Mouse (Mus musculus): ENCODE measurements at regions not wholly inside any gene's neighbourhood (a gene's known extent, or its start where the extent isn't known, plus 50 kb on each side); places are given as distances from the start of the nearest gene placed in this dataset.
"Not testable (repeated sequence)": the region's sequence is repeated elsewhere in the genome, so short reads cannot be mapped to it uniquely, and the experiment has no call there.

DNA sequence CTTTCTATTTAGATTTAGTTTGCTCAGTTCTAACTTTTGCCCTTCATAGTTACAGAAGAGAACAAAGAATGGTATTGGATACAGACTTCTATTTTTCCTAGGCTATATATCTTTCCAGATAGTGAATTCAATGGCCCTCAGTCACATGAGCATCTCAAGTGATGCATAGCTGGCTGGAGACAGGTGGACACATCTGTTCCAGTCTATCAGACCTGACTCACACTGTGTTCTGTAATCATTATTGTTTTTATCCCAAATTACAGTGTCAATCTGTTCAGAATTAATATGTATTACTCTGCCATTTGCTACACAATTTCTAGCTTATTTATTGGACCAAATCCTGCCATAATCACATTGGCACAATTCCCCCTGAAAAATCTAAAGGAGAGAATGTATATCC lies 298.0 kb upstream of the Foxg1 start:
- DNase-seq (ENCODE audit: extremely low spot score in 1 of 2, low spot score in 1 of 2) = no peak

DNA sequence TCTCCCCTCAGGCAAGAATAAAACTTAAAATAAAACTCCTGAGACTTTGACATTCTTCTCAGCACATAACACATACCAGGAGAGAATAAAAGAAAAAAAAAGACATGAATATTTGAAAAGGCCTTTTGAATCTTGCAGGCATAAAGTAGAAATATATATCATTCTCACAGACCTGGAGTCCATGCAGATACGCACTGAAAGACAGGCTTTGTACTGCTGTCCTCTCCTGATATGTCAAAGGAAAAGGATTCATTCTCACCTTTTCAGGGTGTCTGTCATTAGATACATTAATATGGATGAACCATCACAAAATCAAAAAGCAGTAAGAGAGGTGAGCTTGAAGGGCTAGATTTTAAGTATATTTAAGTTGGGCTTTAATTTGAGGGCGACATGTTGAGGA lies 296.4 kb upstream of the Foxg1 start:
- no peak for DNase-seq (ENCODE audit: extremely low spot score in 1 of 2, low spot score in 1 of 2)

DNA sequence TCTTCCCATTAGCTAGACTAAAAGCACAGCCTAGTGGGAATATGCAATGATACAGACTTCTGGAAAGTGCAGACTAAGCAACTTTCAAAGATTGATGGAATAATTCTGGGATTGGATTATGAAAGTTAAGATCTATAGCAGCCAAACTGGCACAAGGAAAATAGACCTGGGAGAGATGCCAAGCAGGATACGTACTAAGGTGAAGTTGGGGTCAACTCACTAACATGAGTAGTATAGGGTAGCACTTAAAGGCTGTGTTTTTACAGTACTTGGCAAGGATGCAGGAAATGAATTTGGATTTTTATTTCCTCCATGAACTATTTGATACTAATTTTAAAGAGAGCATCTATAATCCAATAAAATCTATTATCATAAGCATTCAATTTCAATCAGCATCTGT lies 292.3 kb upstream of the Foxg1 start:
- no peak for DNase-seq (ENCODE audit: extremely low spot score in 1 of 2, low spot score in 1 of 2)

DNA sequence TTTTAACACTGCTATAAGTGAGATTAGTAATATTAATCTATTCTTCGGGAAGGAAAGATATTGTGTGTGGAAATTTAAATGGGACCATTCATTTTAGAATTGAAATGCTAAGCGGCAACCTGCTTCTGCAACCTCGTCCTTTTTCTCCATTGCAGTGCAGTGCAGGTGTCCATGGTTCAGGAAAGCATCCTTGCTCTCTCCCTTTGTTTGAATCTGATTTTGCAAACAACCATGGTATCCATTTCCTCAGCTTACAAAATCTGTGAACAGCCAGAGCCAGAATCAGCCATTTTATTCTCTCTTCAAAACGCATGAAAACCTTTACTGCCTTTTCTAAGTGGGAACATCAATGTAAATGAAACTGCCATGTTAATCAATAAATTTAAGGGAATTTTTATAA lies 276.5 kb upstream of the Foxg1 start:
- no peak for DNase-seq (ENCODE audit: extremely low spot score in 1 of 2, low spot score in 1 of 2)

DNA sequence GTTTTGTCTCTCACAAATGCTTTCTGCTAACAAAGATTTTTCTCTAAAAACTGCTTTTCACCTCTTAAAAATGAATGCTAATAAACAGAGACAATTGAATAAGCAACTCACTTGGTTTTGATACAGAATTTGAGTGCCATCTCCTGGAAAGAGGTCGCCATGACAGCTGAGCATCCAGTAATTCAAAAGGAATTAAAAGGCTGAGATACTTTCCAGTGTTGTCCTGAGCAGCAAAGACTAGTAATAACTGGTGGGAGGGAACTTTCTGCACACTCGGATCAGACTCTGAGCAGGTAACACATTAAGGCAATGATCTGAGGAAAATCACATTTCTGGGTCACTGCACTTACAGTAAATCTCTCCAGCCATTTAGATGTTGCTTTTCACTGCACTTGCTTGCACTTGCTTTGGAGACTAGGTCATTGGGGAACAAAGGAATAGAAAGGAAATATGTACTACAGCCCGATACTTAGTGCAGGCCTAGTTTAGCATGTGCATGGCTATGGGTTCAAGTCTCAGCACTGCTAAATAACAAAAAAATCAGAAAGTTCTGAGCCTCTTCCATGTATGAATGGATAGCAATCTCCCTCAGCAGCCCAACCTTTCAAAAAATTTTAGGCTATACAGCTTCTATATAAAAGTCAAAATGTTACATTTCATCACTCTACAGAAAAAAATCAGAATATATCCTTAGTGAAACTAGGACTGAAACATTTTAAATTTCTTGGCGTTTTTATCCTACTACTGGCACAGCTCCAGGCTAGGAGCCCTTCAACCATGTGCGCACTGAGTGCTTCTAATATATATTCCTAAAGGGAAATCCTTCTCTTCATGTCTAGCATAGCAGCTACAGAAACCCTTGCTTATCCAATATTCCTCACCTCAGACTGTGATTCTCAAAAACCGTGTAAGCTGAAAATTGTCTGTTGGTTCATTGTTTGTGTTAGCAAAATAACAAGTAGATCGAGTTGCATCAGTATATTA lies 275.8 kb upstream of the Foxg1 start:
- peak; percentile 20 to 64 for DNase-seq (ENCODE audit: extremely low spot score in 1 of 2, low spot score in 1 of 2)

DNA sequence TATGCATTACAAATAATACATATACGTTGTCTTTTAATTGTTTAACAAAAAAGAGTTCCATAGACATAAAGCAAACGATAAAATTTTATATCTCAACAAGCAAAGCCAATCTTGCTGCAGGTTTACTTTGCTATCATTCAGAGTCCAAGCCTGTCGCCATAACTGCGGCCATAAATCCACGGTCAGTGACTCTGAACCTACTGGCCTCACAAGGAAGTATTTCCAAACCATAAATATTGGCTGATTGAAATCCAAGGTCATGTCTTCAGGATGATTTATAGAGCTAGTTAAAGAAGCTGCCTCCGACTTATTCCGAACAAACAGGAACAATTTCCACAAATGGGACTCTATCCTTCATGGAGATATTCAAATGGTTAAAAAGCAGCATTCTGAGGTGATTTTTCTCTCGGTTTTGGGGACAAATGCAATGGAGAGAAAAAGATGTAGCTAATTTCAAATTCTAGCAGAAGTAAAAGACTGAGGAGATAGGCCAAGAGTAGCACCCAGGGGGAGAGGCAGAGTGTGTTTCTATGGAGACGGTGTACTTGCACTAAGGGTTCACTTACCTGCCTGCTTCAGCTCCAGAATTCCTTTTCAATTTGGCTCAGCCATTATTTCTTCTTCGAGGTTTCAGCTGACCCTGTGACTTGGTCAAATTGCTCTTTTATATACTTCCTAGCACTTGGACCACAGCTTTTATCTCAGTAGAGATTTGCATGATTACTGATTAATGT lies 274.9 kb upstream of the Foxg1 start:
- no peak for DNase-seq (ENCODE audit: extremely low spot score in 1 of 2, low spot score in 1 of 2)

DNA sequence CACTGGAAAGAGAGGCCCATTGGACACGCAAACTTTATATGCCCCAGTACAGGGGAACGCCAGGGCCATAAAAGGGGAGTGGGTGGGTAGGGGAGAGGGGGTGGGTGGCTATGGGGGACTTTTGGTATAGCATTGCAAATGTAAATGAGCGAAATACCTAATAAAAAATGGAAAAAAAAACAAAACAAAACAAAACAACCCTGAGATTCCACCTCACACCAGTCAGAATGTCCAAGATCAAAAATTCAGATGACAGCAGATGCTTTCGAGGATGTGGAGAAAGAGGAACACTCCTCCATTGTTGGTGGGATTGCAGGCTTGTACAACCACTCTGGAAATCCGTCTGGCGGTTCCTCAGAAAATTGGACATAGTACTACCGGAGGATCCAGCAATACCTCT lies 251.4 kb upstream of the Foxg1 start:
- DNase-seq (ENCODE audit: extremely low spot score in 1 of 2, low spot score in 1 of 2) = not testable (repeated sequence)

DNA sequence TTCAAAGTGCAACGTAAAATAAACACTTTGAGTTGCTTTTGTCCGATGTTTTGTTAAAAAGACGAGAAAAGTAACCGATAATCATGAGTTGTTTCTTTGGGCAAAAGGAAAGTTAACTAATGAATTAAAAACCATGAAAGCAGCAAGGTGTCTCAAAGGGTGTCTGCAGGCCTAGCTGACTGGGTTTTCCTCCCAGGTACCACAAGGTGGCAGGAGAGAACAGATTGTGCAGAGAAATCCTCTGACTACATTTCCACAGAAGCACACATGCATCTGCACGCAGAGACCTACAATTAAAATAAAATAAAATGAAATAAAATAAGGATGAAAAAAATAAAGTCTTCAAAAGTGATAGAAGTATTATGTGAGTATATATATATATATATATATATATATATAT lies 212.4 kb upstream of the Foxg1 start:
- peak in 1 of 2 experiments; percentile 22 for DNase-seq (ENCODE audit: extremely low spot score in 1 of 2, low spot score in 1 of 2)

DNA sequence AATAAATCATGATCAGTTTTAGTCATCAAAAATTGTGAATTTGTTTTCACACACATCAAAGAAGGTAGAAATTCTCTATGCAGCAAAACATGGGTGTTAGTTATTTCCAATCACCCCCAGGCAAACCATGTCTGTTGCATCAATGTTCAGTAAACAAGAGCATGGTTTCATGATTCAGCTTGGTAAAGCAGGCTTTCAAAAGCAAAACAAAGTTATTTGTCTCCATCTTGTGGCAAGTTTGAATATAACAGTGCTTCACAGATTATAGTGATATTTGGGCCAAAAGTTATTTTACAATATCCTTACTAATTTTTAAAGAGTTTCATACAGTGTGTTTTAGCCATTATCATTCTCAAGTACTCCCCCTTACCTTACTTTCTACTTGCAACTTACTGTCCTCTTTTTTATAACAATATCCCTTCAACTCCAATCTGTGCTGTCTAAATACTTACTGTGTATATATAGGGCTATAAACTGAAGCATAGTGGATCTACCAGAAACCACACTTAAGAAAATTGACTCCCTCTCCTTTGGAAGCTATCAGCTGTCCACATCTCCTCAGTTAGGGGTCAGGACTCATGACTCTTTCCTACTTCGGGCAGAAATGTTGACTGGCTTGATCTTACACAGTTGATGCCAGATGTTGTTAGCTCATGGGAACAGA lies 211.3 kb upstream of the Foxg1 start:
- DNase-seq (ENCODE audit: extremely low spot score in 1 of 2, low spot score in 1 of 2) = no peak

DNA sequence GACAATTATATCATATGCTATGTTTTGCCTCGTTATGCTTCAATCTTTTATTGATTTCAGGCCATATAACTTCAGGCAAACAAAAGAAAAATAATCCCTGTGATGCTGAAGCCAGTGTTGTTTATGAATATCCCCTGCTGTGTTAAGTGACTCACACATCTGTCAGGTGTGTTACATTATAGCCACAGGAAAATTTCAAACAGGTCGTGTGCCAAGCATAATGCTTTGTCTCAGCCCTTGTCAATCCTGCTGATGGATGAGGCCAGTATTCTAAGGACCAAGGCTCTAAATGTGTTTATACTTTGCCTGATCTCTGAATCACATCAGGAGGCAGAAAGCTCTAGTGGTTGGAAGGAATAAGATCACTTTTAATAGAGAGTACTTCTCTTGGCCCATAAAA lies 191.1 kb upstream of the Foxg1 start:
- DNase-seq (ENCODE audit: extremely low spot score in 1 of 2, low spot score in 1 of 2) = no peak

DNA sequence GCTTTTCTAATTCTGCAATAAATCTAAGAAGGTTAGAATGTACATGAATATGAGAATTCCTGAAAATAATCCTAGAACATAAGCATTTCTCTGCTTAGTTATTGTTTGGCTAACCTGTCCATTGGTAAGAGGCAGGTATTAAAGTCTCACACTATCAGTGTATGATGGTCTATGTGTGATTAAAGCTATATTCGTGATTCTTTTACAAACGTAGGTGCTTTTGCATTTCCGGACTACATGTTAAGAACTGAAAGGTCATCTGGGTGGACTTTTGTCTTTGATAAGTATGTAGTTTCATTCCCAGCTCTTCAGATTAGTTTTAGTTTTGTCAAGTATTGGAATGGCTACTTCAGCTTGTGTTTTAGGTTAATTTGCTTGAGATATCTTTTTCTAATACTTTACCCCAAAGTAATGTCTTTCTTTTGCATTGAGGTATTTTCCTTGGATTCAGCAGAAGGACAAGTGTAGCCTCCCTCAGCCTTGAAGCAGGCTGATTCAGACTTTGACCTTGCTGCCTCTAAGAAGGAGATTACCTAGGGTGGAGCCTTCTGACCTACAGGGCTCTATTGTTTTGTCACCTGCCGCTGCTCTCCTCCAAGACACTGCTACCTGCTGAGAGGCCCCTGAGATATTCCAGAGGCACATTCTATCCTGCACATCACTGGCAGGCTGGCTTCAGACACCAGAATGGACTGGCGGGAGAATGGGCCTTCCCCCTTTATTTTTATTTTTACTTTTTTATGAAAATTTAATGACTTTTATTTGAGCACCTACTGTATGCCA lies 148.7 kb upstream of the Foxg1 start:
- no peak for DNase-seq (ENCODE audit: extremely low spot score in 1 of 2, low spot score in 1 of 2)

Measured in layer of hippocampus, postnatal 25 days (tissue).